Mouse (Mus musculus): ENCODE measurements at regions not wholly inside any gene's neighbourhood (a gene's known extent, or its start where the extent isn't known, plus 50 kb on each side); places are given as distances from the start of the nearest gene placed in this dataset.

GRCm38 (mm10) chr1:80131354-80131753, 86.9 kb downstream of the Fam124b start:
- DNase-seq: no peak

- no peak for DNase-seq
Measured at GRCm38 (mm10) chr1:80123966-80124365, 94.3 kb downstream of the Fam124b start.

- no peak for DNase-seq
Measured at GRCm38 (mm10) chr1:80115913-80116312, 102.4 kb downstream of the Fam124b start.

- no peak for DNase-seq
Measured at GRCm38 (mm10) chr1:80107747-80108476, 110.4 kb downstream of the Fam124b start.

GRCm38 (mm10) chr1:80106269-80106668, 112.0 kb downstream of the Fam124b start:
- DNase-seq: peak; percentile 47

GRCm38 (mm10) chr1:80098266-80098665, 120.0 kb downstream of the Fam124b start:
- no peak for DNase-seq

GRCm38 (mm10) chr1:80091800-80092199, 126.5 kb downstream of the Fam124b start:
- DNase-seq: no peak

- DNase-seq: no peak
Measured at GRCm38 (mm10) chr1:80091350-80091749, 126.9 kb downstream of the Fam124b start.

- DNase-seq: no peak
Measured at GRCm38 (mm10) chr1:80088651-80089050, 129.6 kb downstream of the Fam124b start.

GRCm38 (mm10) chr1:80076357-80076756, 141.9 kb downstream of the Fam124b start:
- DNase-seq: no peak

- no peak for DNase-seq
Measured at GRCm38 (mm10) chr1:80074376-80074775, 143.9 kb downstream of the Fam124b start.

- DNase-seq: no peak
Measured at GRCm38 (mm10) chr1:80073950-80074349, 144.3 kb downstream of the Fam124b start.

GRCm38 (mm10) chr1:80069141-80069540, 149.1 kb downstream of the Fam124b start:
- no peak for DNase-seq

- DNase-seq: no peak
Measured at GRCm38 (mm10) chr1:80062121-80062520, 156.2 kb downstream of the Fam124b start.

- peak; percentile 62 for DNase-seq
Measured at GRCm38 (mm10) chr1:80061632-80062031, 156.6 kb downstream of the Fam124b start.

GRCm38 (mm10) chr1:80045141-80045540, 173.1 kb downstream of the Fam124b start:
- DNase-seq: no peak

GRCm38 (mm10) chr1:80040409-80040808, 177.9 kb downstream of the Fam124b start:
- no peak for DNase-seq

GRCm38 (mm10) chr1:80039891-80040290, 178.4 kb downstream of the Fam124b start:
- no peak for DNase-seq

GRCm38 (mm10) chr1:80039161-80039560, 178.2 kb upstream of the Serpine2 start:
- no peak for DNase-seq

GRCm38 (mm10) chr1:80038059-80038458, 177.1 kb upstream of the Serpine2 start:
- no peak for DNase-seq

GRCm38 (mm10) chr1:80036436-80036835, 175.5 kb upstream of the Serpine2 start:
- DNase-seq: no peak

- DNase-seq: peak; percentile 18
Measured at GRCm38 (mm10) chr1:80033522-80033921, 172.5 kb upstream of the Serpine2 start.

- no peak for DNase-seq
Measured at GRCm38 (mm10) chr1:80033121-80033520, 172.1 kb upstream of the Serpine2 start.

- DNase-seq: no peak
Measured at GRCm38 (mm10) chr1:80032464-80032863, 171.5 kb upstream of the Serpine2 start.

GRCm38 (mm10) chr1:80030635-80031034, 169.7 kb upstream of the Serpine2 start:
- no peak for DNase-seq

All from embryo, embryonic 11 days (tissue).